Mouse (Mus musculus) C2C12 (cell line): Measurements from ENCODE around the gene Cend1. TPM values are rescaled to one million over a fixed set of nuclear protein-coding genes. Genes with fewer than 3 reads are reported as not detected.

ENCODE experiments used
- H3K27me3 ChIP-seq: one replicate; pipeline ENCODE4 v1.6.1; 2011; ENCODE audit not compliant: control insufficient read depth, insufficient read depth, insufficient read length
- H3K36me3 ChIP-seq: one replicate; pipeline ENCODE4 v1.6.1; 2011; ENCODE audit not compliant: control insufficient read depth, insufficient read depth
- H3K4me3 ChIP-seq: one replicate; pipeline ENCODE4 v1.5.1; 2011; ENCODE audit warnings: mild to moderate bottlenecking, control low read depth; ENCODE audit not compliant: poor library complexity, insufficient read depth, severe bottlenecking
- H3K79me2 ChIP-seq: one replicate; pipeline ENCODE4 v1.6.1; 2011; ENCODE audit not compliant: control insufficient read depth, insufficient read depth
- H3K79me3 ChIP-seq: one replicate; pipeline ENCODE4 v1.6.1; 2011; ENCODE audit warnings: low read depth, control low read depth
- H3ac ChIP-seq: one replicate; pipeline ENCODE3; 2011; ENCODE audit warnings: low read depth; ENCODE audit not compliant: control insufficient read depth, insufficient read length
- CEBPB ChIP-seq: IDR thresholded peaks from one replicate; pipeline ENCODE4 v1.6.1; 2011; ENCODE audit warnings: low read depth, mild to moderate bottlenecking, control low read depth, moderate library complexity
- CTCF ChIP-seq: IDR thresholded peaks from one replicate; pipeline ENCODE4 v1.5.1; 2011; ENCODE audit not compliant: control insufficient read depth, insufficient read depth, insufficient read length
- FOSL1 ChIP-seq: IDR thresholded peaks from one replicate; pipeline ENCODE4 v1.8.0; 2011; ENCODE audit warnings: mild to moderate bottlenecking, low read length; ENCODE audit not compliant: poor library complexity, insufficient read depth, severe bottlenecking
- MAX ChIP-seq: IDR thresholded peaks from one replicate; pipeline ENCODE4 v1.6.1; 2011; ENCODE audit warnings: mild to moderate bottlenecking, control low read depth
- MYOD1 ChIP-seq: IDR thresholded peaks from one replicate; pipeline ENCODE4 v1.6.1; 2011; ENCODE audit warnings: low read depth; ENCODE audit not compliant: control insufficient read depth, insufficient read length
- MYOG ChIP-seq: IDR thresholded peaks from one replicate; pipeline ENCODE4 v1.6.1; 2011; ENCODE audit not compliant: control insufficient read depth, insufficient read length; ENCODE audit errors: extremely low read depth
- USF1 ChIP-seq: IDR thresholded peaks from one replicate; pipeline ENCODE4 v1.6.1; 2011; ENCODE audit warnings: low read depth, mild to moderate bottlenecking, control low read depth, moderate library complexity
- polyA plus RNA-seq: library from polyadenylated mRNA; unstranded; fragments of >200 nt; fragmentation: generic; extraction: Trizol; gene quantifications from one replicate; pipeline ENCODE4 v1.2.1, GENCODE M21; 2012; ENCODE audit warnings: missing spikeins

The Cend1 gene
- polyA plus RNA-seq, 1 experiment, result 2.4 TPM

GRCm38 (mm10) chr7:141475805-141476158 lies 46.5 kb upstream of the Cend1 start:
- H3ac ChIP-seq, result peak overlapping the region; percentile 75
- TF ChIP-seq CEBPB, result no peak
- TF ChIP-seq MAX, result no peak
- no peak for TF ChIP-seq FOSL1
- TF ChIP-seq MYOG, result no peak
- no peak for TF ChIP-seq CTCF
- no peak for TF ChIP-seq MYOD1
- no peak for TF ChIP-seq USF1
- no peaks in the 10 kb centered on the region for H3K27me3 ChIP-seq
- H3K79me2 ChIP-seq, result peaks cover 94% of the 10 kb centered on the region
- peaks cover 60% of the 10 kb centered on the region for H3K79me3 ChIP-seq
- peaks cover 21% of the 10 kb centered on the region for H3K36me3 ChIP-seq
- H3K4me3 ChIP-seq, result peak overlapping the region; percentile 76

GRCm38 (mm10) chr7:141475011-141475804 lies 45.9 kb upstream of the Cend1 start, which contains the start of the genes Polr2l and Tspan4:
Gene Polr2l, minus strand, starts transcription at chr7:141475132.
Gene Tspan4, plus strand, starts transcription at chr7:141475240.
- peak within 1 kb of the TSS; percentile 87 for H3ac ChIP-seq
- TF ChIP-seq CEBPB, result no peak
- no peak for TF ChIP-seq MYOG
- no peak for TF ChIP-seq MAX
- TF ChIP-seq CTCF, result no peak
- no peak for TF ChIP-seq USF1
- no peak for TF ChIP-seq FOSL1
- no peak for TF ChIP-seq MYOD1
- H3K36me3 ChIP-seq, result peaks cover 27% of the 10 kb centered on the region
- H3K4me3 ChIP-seq, result peak within 1 kb of the TSS; percentile 76
- no peaks in the 10 kb centered on the region for H3K27me3 ChIP-seq
- H3K79me3 ChIP-seq, result peaks cover 58% of the 10 kb centered on the region
- peaks cover 94% of the 10 kb centered on the region for H3K79me2 ChIP-seq

- TF ChIP-seq CTCF (no peak), MAX (no peak), FOSL1 (no peak), MYOD1 (no peak)
- Histone ChIP-seq H3K4me3 (peak overlapping the region; percentile 76), H3ac (peak overlapping the region; percentile 87), H3K27me3 (no peaks in the 10 kb centered on the region), H3K79me3 (peaks cover 58% of the 10 kb centered on the region), H3K79me2 (peaks cover 94% of the 10 kb centered on the region), H3K36me3 (peaks cover 33% of the 10 kb centered on the region)
Observed at GRCm38 (mm10) chr7:141474160-141474559, 44.9 kb upstream of the Cend1 start.

- Histone ChIP-seq H3K36me3 (peaks cover 33% of the 10 kb centered on the region), H3ac (no peak overlapping the region), H3K79me3 (peaks cover 52% of the 10 kb centered on the region), H3K79me2 (peaks cover 92% of the 10 kb centered on the region), H3K27me3 (no peaks in the 10 kb centered on the region), H3K4me3 (no peak overlapping the region)
- TF ChIP-seq MAX (no peak), USF1 (no peak), CTCF (no peak), MYOD1 (no peak), FOSL1 (no peak), CEBPB (no peak), MYOG (no peak)
Observed at GRCm38 (mm10) chr7:141472763-141473162, 43.5 kb upstream of the Cend1 start.

GRCm38 (mm10) chr7:141472226-141472625 lies 42.9 kb upstream of the Cend1 start:
- TF ChIP-seq MYOD1 (no peak), FOSL1 (no peak), USF1 (no peak), MAX (no peak), CTCF (no peak), CEBPB (no peak), MYOG (no peak)
- Histone ChIP-seq H3K4me3 (no peak overlapping the region), H3K79me2 (peaks cover 92% of the 10 kb centered on the region), H3K79me3 (peaks cover 48% of the 10 kb centered on the region), H3K36me3 (peaks cover 33% of the 10 kb centered on the region), H3K27me3 (no peaks in the 10 kb centered on the region), H3ac (no peak overlapping the region)
